Mouse (Mus musculus): ENCODE measurements at regions not wholly inside any gene's neighbourhood (a gene's known extent, or its start where the extent isn't known, plus 50 kb on each side); places are given as distances from the start of the nearest gene placed in this dataset.

- Histone ChIP-seq H3K27ac (ENCODE audit: low read depth, low read length) (no peak overlapping the region), H3K9ac (replicated peaks; ENCODE audit: low read length, poor library complexity, severe bottlenecking) (no peak overlapping the region), H3K4me1 (ENCODE audit: insufficient read depth, low read length) (peaks cover 9% of the 10 kb centered on the region; the same call in 1 of the 2 replicates)
Observed at GRCm38 (mm10) chr4:152912846-152913245, 435.2 kb upstream of the Kcnab2 start.

DNA sequence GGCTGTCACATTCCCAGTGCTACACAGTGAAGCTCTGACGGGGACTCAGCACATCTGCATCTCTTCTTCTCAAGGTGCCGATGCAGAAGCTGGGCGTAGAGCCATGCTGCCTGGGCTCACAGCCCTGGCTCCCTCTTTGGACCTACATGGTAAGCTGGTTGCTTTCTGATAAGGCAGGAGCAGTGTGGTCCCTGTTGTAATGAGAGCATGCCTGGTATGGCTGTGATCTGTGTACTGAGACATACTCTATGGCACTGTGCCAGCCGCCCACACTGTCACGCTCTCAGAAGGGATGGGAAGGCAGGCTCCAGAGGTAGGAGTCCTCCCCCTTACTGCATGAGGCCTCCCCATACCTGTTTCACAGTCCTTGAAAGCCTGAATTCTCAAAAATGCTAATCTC, 430.6 kb upstream of the Kcnab2 start:
- H3K4me1 ChIP-seq (ENCODE audit: insufficient read depth, low read length), result no peaks in the 10 kb centered on the region
- no peaks in the 10 kb centered on the region for H3K36me3 ChIP-seq (ENCODE audit: insufficient read depth, low read length)
- H3K27me3 ChIP-seq (ENCODE audit: insufficient read depth, low read length), result no peaks in the 10 kb centered on the region
- WGBS, result 58% methylated on average over 5 of the region's 5 CpGs
- H3K4me3 ChIP-seq (ENCODE audit: low read depth, low read length), result no peak overlapping the region
- H3K9ac ChIP-seq (replicated peaks; ENCODE audit: low read length, poor library complexity, severe bottlenecking), result no peak overlapping the region
- H3K27ac ChIP-seq (ENCODE audit: low read depth, low read length), result no peak overlapping the region
- H3K4me2 ChIP-seq (ENCODE audit: low read depth, low read length, poor library complexity, severe bottlenecking), result no peak overlapping the region
- ATAC-seq (ENCODE audit: low FRiP score), result no peak
- no peak for TF ChIP-seq CTCF (IDR thresholded peaks at IDR 0.05)
- no peak for DNase-seq (ENCODE audit: low spot score)
- no peaks in the 10 kb centered on the region for H3K9me3 ChIP-seq (ENCODE audit: low read length)

More at GRCm38 (mm10) chr4:152912846-152913245, 435.2 kb upstream of the Kcnab2 start:
- Histone ChIP-seq H3K4me2 (ENCODE audit: low read depth, low read length, poor library complexity, severe bottlenecking) (no peak overlapping the region), H3K27me3 (ENCODE audit: insufficient read depth, low read length) (no peaks in the 10 kb centered on the region), H3K9me3 (ENCODE audit: low read length) (no peaks in the 10 kb centered on the region), H3K36me3 (ENCODE audit: insufficient read depth, low read length) (no peaks in the 10 kb centered on the region), H3K4me3 (ENCODE audit: low read depth, low read length) (no peak overlapping the region)
- no peak for TF ChIP-seq CTCF (IDR thresholded peaks at IDR 0.05)
- DNase-seq (ENCODE audit: low spot score), result no peak
- 45% methylated on average over 10 of the region's 10 CpGs for WGBS
- no peak for ATAC-seq (ENCODE audit: low FRiP score)

DNA sequence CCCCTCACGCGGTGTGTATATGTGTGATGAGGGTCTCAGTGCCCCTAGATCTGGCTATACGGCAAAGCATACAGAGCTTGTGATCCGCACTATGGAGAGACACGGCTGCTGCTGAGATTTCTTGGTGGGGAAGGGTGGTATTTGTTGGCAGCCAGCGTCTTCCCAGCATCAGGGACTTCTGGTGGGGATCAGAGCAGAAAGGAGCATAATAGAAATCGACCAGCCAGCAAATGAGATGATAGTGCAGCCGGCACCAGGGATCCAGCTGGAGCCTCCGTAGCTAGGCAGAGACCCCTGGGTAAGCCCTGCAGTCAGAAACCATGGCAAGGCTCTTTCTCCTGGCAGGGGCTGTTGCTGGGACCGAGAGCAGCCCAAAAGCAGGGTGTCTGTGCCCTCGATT, 425.2 kb upstream of the Kcnab2 start:
- TF ChIP-seq CTCF (IDR thresholded peaks at IDR 0.05), result no peak
- H3K4me1 ChIP-seq (ENCODE audit: insufficient read depth, low read length), result peaks cover 3% of the 10 kb centered on the region; the same call in 1 of the 2 replicates
- no peaks in the 10 kb centered on the region for H3K36me3 ChIP-seq (ENCODE audit: insufficient read depth, low read length)
- no peak for ATAC-seq (ENCODE audit: low FRiP score)
- no peak overlapping the region for H3K9ac ChIP-seq (replicated peaks; ENCODE audit: low read length, poor library complexity, severe bottlenecking)
- no peaks in the 10 kb centered on the region for H3K9me3 ChIP-seq (ENCODE audit: low read length)
- no peak overlapping the region; the same call in 1 of the 2 replicates for H3K27ac ChIP-seq (ENCODE audit: low read depth, low read length)
- 46% methylated on average over 11 of the region's 11 CpGs for WGBS
- DNase-seq (ENCODE audit: low spot score), result peak; percentile 56
- H3K4me3 ChIP-seq (ENCODE audit: low read depth, low read length), result no peak overlapping the region
- H3K27me3 ChIP-seq (ENCODE audit: insufficient read depth, low read length), result no peaks in the 10 kb centered on the region
- no peak overlapping the region for H3K4me2 ChIP-seq (ENCODE audit: low read depth, low read length, poor library complexity, severe bottlenecking)

DNA sequence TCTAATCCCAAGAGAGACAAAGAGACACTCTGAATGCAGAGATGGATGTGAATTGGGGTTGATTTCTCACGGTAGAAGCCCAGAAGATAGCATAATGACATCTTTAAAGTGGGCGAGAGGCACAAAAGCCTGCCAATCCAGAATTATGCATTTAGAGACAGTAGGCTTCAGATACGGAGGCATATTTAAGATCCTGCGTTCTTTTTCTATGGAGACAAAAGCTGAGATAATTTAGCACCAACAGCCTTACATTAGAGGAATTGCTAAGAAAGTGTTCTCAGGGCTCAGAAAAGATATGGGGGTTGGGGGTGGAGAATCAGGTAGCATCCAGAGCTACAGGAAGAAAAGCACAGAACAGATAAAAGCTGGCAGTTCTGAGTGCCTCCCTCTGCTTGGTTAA, 422.4 kb upstream of the Kcnab2 start:
- whole genome bisulfite sequencing, result 42% methylated on average over 4 of the region's 4 CpGs
- DNase-seq (ENCODE audit: low spot score), result no peak
- Histone ChIP-seq H3K36me3 (ENCODE audit: insufficient read depth, low read length) (no peaks in the 10 kb centered on the region), H3K27ac (ENCODE audit: low read depth, low read length) (no peak overlapping the region), H3K27me3 (ENCODE audit: insufficient read depth, low read length) (no peaks in the 10 kb centered on the region), H3K9ac (replicated peaks; ENCODE audit: low read length, poor library complexity, severe bottlenecking) (no peak overlapping the region), H3K4me3 (ENCODE audit: low read depth, low read length) (no peak overlapping the region), H3K4me2 (ENCODE audit: low read depth, low read length, poor library complexity, severe bottlenecking) (no peak overlapping the region), H3K4me1 (ENCODE audit: insufficient read depth, low read length) (peaks cover 3% of the 10 kb centered on the region; the same call in 1 of the 2 replicates), H3K9me3 (ENCODE audit: low read length) (no peaks in the 10 kb centered on the region)
- TF ChIP-seq CTCF (IDR thresholded peaks at IDR 0.05), result no peak
- ATAC-seq (ENCODE audit: low FRiP score), result no peak

- no peaks in the 10 kb centered on the region for H3K36me3 ChIP-seq (ENCODE audit: insufficient read depth, low read length)
Observed at GRCm38 (mm10) chr4:152895076-152895475, 417.4 kb upstream of the Kcnab2 start.

GRCm38 (mm10) chr4:152892997-152893396, 415.3 kb upstream of the Kcnab2 start:
- H3K4me3 ChIP-seq (ENCODE audit: low read depth, low read length), result no peak overlapping the region
- no peak for TF ChIP-seq CTCF (IDR thresholded peaks at IDR 0.05)
- no peaks in the 10 kb centered on the region for H3K9me3 ChIP-seq (ENCODE audit: low read length)
- H3K4me2 ChIP-seq (ENCODE audit: low read depth, low read length, poor library complexity, severe bottlenecking), result no peak overlapping the region
- ATAC-seq (ENCODE audit: low FRiP score) (no peak), DNase-seq (ENCODE audit: low spot score) (no peak)
- H3K9ac ChIP-seq (replicated peaks; ENCODE audit: low read length, poor library complexity, severe bottlenecking), result no peak overlapping the region
- WGBS, result 90% methylated on average over 3 of the region's 3 CpGs
- H3K4me1 ChIP-seq (ENCODE audit: insufficient read depth, low read length), result no peaks in the 10 kb centered on the region
- no peak overlapping the region for H3K27ac ChIP-seq (ENCODE audit: low read depth, low read length)
- H3K27me3 ChIP-seq (ENCODE audit: insufficient read depth, low read length), result no peaks in the 10 kb centered on the region
- no peaks in the 10 kb centered on the region for H3K36me3 ChIP-seq (ENCODE audit: insufficient read depth, low read length)

More at GRCm38 (mm10) chr4:152895076-152895475, 417.4 kb upstream of the Kcnab2 start:
- Histone ChIP-seq H3K27ac (ENCODE audit: low read depth, low read length) (no peak overlapping the region), H3K9ac (replicated peaks; ENCODE audit: low read length, poor library complexity, severe bottlenecking) (no peak overlapping the region), H3K4me1 (ENCODE audit: insufficient read depth, low read length) (peaks cover 3% of the 10 kb centered on the region; the same call in 1 of the 2 replicates), H3K4me2 (ENCODE audit: low read depth, low read length, poor library complexity, severe bottlenecking) (no peak overlapping the region), H3K27me3 (ENCODE audit: insufficient read depth, low read length) (no peaks in the 10 kb centered on the region), H3K4me3 (ENCODE audit: low read depth, low read length) (no peak overlapping the region), H3K9me3 (ENCODE audit: low read length) (no peaks in the 10 kb centered on the region)
- DNase-seq (ENCODE audit: low spot score), result no peak
- no peak for ATAC-seq (ENCODE audit: low FRiP score)
- peak; percentile 35 for TF ChIP-seq CTCF (IDR thresholded peaks at IDR 0.05)
- WGBS, result 62% methylated on average over 13 of the region's 13 CpGs
